Mouse (Mus musculus): ENCODE data around the gene Zic3.

The Zic3 gene

DNA sequence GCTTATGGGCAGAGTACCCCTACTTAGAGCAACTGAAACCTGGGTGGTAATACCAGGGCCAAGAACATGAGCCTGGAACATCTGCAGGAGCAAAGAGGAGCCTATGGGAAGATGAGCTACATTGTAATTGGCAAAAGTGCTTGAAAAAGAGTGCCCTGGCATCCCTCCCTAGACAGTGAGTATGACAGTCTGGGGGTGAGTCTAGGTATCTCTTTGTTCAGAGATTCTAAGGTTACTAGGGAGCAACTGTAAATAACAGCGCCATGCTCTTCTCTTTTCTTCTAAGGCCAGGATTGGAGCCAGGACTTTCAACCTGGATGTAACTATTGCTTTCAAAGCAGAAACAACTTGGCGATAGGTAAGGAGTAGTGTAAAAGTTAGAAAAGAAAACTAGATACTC is at the start of gene Zic3:
Gene Zic3, plus strand, starts transcription at position 301 of the 400 bp plus-strand sequence.
- no peak for DNase-seq (ENCODE audit: low spot score)

DNA sequence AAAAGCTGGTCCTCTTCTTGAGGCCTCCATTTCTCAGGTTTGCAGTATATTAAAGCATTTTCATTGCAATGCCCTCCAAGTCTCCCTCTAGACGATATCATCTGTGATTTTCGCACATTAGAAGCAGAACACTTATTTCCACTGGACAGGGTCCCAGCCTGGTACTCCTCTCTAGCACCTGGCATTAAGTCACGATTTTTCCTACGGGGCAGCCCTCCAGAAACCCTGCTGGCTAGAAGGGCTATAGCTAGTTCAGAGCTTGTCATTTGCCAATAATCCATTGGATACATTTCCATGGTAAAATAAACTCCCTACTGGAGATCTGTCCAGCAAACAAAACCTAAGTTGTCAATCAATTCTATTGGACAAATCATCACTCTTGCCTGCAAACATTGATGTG is 40.1 kb upstream of the Zic3 start:
- no peak for DNase-seq (ENCODE audit: low spot score)

DNA sequence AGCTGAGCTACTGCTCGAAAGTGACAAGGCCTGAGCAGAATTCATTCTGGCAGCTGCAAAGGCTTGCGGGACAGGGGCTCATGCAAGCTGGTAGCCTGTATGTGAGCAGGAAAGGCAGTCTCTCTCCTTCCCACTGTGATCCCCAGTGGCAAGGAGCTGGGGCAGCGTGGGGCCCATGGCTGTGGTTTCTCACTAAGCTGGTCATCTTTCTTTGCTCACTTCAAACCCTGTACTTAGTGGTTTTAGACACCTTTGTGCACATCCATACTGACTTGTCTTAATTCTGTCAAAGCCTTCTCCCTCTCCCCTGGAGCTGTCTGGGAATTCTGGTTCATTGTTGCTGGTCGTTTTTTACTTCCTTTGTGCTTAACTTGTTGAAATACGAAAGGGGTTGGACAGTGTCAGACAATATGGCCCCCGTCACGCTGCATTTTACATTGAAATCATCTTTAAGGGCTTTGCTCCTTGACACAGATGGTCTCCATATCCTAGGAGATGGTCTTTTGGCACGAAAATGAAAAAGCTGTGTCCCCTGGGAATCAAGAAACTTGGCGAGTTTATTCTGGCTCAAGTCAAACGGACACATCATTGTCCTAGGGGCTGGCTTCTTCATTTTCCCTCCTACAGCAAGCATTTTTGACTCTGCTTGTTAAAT is 34.9 kb upstream of the Zic3 start:
- DNase-seq (ENCODE audit: low spot score), result no peak

DNA sequence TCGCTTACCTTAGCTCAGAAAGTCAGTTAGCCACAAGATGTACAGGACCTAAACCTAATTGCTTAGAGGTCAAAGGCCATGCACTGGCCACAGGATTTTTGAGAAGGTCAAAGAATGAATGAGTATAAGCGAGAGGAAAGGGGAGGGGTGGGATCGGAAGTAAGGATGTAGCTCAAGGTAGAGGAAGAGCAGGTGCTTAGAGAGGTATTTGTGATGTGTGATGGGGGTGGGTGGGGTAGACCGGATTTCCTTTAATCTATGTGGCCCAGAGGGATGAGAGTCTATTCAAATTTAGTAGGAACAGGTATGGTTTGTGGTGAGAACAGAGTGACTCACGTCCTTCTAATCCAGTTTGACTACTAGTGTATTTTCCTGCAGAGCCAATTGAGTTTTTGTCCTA is 9.1 kb upstream of the Zic3 start:
- no peak for DNase-seq (ENCODE audit: low spot score)

DNA sequence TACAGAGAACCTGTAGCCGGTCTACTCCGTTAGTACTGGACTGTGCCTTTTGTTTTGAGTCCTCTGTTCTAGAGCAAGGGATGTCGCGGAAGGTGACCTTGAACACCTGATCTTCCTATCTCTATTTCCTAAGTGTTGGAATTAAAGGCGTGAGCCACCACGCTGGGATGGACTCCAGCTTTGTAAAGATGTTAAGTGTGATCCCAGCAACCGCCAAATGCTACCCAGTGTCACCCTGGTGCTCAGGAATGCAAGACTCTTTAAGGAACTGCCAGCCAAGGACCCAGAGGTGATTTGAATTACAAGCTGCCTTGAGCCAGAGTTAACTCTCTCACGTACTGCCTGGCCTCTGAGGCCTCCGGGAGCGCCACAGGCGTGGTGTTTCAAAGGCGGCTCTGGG is 8.4 kb upstream of the Zic3 start:
- no peak for DNase-seq (ENCODE audit: low spot score)

DNA sequence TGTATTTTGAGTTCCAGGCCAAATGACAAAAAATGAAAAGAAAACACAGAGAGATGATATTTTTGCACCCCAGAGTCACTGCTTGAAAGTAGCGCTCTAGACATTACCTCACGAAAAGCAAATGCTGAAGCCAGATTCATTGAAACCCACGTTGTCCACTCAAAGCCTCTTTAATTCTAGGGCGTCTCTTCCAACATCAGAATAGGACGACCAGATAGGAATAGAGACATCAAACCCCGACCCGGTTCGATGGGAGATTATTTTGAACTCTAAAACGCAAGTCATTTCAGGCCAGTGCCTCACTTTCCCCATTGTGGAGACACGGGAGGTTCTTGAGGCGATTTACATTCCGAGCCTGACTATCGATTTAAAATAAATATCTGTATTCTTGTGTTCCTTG is 7.7 kb upstream of the Zic3 start:
- DNase-seq (ENCODE audit: low spot score), result no peak

DNA sequence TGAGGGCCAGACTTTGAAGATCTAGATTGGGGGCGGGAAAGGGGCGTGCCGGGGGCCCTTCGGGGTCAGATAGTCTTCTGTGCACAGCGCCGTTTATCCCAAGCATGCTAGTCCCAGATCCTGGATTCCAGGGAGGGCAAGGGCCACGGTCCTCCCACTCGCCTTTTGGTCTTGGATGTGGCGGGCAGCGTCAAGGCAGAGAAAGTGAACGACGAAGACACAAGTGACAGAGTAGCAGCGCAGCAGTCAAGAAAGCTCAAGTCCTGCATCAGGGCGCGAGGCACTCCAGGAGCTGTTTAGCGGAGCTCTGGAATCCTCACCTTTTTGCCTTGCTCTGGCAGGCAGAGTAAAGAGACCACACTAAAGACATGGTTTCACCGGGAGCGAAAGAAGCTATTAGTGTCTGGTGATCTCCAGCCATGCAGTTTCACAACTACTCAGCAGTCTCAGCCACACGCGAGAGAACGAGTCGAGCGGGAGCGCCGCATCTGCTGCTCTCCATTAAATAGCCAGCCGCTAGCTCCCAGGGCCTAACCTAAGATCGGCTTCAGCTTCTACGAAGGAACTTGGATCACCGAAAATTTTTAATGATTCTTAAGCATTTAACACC is 7.1 kb upstream of the Zic3 start:
- DNase-seq (ENCODE audit: low spot score), result peak; percentile 41

DNA sequence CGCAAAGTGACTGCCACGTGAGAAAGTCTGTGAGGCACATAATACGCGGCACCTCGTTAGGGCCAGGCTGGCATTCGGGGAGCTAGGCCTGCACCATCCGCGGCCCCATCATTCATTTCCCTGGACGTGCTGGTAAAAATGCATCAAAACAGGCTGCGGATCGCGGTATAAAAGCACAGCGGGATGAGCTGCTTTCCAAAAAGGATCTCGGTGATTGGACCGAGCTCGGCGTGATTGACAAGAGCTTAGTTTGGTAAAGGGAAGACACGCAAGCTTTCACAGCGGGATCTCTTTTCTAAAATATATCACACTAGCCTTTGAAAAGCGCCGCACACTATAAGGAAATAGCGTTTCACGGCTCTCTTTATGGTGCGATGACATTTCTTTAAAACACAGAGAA is 3.8 kb upstream of the Zic3 start:
- DNase-seq (ENCODE audit: low spot score), result peak; percentile 31

DNA sequence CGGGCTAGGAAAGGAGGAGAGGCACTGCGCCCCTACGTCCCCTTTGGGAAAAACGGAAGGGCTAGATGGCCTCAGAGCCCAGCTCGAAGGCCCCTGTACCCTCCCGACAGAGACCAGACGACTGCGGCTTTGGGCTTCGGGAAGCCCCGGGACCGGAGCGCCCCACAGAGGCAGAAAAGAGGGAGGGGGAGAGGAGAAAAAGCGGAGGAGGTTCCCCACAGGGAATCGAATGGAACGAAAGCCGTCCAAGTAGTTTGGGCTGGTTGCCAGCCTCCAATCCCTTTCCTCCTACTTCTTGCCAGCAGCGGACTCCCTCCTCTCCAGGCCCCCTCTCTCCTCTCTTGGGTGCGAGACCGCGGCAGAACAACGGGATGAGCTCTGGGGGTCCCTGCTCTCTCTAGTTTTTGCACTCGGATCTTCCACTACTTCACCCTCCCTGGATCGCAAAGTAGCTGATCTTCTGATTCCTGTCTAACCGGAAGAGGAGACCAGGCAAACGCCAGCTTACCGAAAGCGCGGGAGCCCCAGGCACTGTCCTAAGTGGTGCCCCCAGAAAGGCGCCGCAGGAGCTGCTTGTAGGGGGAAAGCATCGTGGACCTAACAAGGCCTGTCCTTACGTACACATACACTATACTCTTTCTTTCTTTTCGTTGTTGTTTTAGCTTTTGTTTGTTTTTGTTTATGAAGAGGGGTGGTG is 3.1 kb upstream of the Zic3 start:
- no peak for DNase-seq (ENCODE audit: low spot score)

DNA sequence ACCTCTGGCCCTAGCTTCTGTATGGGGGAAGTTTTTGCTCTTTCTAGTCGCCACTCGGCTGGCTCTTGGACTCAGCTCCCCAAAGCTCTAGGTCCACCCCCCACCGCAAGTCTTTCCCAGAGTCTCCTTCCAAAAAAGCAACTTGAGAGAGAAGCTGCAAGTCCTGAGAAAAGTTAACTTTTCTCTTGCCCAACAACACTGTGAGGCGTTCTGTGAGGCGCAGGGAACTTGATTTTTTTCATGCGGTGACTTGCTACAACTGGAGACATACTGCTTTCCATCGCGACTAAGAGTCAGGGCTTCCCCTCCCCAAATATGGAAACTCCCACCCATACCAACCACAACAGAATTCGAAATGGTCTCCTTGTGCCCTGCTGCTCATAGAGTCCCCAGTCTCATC is 5.1 kb downstream of the Zic3 start:
- DNase-seq (ENCODE audit: low spot score), result no peak

DNA sequence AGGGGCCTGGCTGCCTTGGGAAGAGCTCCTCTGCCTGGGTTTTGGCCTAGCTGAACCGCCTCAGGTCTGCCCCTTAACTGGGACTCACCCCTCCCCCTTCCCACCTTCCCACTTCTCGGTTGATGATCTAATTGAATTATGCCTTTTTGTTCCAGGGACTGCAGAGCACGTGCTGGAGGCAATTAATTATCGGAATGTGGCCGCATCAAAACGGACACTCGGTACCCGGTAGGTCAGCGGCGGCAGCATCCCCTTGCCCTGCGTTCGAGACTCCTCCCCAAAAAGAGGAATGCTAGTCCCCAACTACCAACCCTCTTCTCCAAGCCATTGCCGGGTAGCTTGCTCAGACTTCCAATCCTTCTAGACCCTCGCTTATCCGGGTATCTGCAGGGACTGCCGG is 5.6 kb downstream of the Zic3 start:
- DNase-seq (ENCODE audit: low spot score), result peak; percentile 33

DNA sequence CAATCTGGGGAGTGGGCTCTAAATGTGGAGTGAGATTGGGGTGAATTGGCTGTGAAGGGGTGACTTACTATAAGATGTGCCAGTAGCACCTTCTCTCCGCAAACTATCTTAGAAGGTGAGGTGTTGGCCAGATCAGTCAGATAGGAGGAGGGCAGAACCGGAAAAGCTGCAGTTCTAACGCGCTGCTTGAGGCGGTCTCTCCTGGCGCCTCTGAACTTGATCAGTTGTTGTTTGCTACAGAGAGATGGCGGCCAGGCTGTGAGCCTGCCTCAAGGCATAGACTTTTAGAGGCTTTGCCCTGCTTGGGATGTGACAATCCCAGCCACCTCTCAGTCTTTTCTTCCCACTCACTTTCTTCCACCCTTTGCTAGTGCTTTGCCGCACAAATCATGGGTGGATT is 6.4 kb downstream of the Zic3 start:
- DNase-seq (ENCODE audit: low spot score), result no peak

DNA sequence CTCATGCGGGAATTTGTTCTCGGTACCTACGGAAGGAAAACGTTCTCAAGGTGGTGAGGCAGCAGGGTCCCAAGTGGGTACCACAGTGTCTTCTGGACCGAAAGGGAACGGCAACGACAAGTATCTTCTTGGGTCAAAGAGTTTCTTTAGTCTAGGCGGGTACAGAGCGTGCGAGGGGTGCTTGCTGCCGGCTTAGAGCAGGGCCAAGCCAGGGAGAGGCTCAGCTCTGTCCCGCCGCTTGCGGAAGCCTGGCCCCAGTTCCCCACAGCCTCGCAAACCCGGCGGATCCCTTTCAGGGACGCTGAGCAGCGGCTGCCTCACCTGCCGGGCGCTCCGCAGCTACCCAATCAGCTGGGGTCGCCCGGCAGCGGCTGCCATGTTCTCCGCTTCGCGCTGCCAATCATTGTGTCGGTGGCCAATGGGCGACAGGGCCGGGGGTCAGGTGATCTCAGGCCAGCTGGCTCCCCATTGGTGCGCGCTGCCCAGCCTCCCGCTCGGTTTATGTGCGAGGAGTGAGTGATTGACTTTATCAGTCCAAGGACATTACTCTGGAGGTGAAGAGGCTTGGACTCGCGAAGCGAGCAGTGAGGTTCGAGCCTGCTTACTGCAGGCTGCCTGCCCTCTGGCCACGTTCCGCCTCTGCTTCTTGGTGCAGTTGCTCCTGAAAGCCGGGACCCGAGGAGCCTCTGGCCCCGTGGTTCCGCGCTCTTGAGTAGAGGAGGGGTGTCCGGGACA is 7.8 kb downstream of the Zic3 start:
- peak; percentile 86 for DNase-seq (ENCODE audit: low spot score)

DNA sequence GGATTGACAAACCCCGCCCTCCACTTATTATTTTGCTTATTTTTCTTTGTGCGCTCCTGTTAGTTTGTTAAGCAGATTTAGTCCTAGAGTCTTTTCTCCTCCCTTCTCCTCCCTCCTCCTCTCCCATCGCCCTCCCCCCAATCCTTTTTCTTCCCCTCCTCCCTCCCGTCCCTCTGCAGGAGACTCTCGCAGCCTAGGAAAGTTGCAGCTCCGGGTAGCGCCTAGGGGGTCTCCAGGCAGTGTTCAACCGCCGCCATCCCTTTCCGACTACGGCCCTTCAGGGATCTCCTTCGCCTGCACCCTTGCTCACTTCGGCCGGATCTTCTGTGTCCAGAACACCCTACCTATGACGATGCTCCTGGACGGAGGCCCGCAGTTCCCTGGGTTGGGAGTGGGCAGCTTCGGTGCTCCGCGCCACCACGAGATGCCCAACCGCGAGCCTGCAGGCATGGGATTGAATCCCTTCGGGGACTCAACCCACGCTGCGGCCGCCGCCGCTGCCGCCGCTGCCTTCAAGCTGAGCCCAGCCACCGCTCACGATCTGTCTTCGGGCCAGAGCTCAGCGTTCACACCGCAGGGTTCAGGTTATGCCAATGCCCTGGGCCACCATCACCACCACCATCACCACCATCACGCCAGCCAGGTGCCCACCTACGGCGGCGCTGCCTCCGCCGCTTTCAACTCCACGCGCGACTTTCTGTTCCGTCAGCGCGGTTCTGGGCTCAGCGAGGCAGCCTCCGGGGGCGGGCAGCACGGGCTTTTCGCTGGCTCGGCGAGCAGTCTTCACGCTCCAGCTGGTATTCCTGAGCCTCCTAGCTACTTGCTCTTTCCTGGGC is 8.6 kb downstream of the Zic3 start:
- peak; percentile 30 for DNase-seq (ENCODE audit: low spot score)

DNA sequence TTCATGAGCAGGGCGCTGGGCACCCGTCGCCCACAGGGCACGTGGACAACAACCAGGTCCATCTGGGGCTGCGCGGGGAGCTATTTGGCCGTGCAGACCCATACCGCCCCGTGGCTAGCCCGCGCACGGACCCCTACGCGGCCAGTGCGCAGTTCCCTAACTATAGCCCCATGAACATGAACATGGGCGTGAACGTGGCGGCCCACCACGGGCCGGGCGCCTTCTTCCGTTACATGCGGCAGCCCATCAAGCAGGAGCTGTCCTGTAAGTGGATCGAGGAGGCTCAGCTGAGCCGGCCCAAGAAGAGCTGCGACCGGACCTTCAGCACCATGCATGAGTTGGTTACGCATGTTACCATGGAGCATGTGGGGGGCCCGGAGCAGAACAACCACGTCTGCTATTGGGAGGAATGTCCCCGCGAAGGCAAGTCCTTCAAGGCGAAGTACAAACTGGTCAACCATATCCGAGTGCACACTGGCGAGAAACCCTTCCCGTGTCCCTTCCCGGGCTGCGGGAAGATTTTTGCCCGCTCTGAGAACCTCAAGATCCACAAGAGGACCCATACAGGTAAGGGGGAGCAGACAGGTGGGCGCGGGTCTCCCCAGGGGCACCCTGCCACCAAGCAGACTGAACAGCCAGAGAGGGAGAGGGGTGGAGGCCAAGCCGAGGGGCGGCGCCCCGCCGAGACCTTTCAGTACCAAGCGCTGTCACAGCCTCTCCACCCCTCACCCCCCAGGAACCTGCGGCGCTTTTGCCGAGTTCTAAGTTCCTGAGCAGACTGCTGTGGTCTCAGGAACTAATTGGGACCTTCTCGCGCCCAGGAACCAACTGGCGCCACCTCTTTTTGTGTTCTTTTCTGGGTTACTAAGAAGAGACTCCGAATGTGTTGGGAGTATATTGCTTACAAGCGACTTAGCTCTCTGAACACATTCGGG is 9.4 kb downstream of the Zic3 start:
- peak; percentile 57 for DNase-seq (ENCODE audit: low spot score)

DNA sequence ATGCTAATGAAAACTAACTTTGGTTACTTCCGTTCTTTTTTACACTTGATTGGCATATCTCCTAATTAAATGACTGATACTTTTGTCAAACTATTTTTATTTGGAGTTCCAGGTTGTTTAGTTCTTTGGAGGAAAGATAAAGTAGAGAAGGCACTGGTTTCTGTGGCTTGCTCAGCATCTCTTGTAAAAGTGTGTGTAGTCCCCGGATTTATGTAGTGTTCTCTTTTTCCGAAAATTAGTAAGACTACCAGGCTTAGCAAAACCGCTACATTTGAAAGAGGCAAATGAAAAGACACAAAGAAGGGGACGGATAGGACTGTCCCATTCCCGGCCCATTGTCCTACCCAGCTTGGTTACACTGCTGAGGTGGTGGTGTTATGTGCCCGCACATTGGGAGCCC is 10.1 kb downstream of the Zic3 start:
- no peak for DNase-seq (ENCODE audit: low spot score)

DNA sequence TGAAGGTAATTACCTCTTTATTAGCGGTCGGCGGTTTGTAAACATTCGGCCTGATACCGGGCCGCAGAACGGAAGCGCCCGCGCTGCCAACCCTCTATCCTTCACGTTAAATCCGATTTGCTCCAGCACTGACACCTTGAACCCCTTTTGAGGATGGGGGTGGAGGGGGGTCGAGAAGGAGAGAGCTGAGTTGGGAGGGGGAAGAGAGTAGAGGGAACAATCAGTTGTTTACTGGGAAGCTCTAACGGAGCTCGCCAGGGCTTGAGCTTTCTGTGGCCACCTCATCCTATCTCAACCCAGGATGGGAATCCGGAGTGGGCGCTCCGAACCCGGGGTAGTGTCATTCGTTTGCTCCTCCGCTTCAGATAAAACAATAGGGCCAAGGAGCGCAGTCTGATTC is 11.0 kb downstream of the Zic3 start:
- no peak for DNase-seq (ENCODE audit: low spot score)

DNA sequence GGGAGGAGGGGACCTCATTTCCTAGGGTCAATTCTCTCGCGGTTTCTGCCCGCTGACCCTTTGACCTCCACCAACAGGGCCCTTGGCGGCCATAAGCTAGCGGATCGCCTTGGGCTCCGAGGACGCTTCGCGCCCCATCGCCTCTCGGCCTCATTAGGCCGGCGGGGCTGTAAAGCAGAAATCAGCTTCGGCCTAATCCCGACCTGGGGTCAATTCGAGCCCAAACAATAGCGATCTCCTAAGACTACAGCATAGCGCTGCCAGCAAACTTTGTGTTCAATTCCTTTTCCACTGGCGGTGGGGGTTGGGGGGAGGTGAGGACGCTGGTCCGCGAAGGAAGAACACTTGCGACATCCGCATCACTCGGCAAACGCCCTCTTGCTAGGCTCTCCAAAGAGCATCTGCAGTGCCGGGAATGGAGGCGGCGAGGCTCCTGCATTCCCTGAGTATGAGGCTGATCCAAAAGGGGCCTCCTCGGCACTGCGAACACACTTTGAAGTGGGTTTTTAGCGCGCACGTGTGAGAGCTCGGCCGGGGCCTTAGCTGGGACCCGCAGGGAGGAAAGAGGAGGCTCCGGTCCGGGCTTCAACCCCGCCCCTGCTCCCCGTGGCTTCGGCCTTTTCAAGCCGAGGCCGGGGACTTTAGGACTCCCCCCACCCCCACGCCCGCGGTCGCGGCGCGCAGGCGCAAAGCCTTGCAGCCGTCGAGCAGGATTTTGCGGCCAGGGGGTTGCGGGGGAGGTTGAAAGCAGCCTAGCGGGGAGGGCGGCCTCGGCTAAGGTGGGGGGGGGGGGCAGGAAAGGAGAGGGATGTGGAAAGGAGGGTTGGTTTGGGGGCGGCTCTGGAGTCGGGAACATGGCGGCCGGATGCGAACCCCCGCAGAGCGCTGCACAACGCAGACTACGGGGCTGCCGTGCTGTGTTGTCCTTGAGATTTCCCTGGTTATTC is 15.8 kb downstream of the Zic3 start:
- peak; percentile 69 for DNase-seq (ENCODE audit: low spot score)

DNA sequence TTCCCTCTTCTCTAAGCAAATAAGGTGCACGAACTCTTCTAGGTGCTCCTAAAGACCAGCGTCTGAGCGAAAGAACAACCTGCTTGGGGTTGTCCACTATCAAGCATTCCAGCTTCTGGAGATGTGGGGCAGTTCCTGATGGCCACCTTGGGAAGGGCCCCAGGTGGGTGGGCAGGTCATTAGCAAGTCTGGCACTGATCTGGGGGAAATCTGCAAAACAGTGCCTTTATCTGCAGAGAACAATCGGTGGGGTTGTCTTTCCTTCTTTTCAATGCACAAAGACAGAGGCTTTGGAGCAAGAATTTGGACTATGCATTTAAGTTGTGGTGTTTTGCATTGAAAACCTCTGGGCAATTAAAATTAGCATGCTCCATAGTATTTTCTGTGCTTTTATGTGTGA is 17.2 kb downstream of the Zic3 start:
- DNase-seq (ENCODE audit: low spot score), result no peak

DNA sequence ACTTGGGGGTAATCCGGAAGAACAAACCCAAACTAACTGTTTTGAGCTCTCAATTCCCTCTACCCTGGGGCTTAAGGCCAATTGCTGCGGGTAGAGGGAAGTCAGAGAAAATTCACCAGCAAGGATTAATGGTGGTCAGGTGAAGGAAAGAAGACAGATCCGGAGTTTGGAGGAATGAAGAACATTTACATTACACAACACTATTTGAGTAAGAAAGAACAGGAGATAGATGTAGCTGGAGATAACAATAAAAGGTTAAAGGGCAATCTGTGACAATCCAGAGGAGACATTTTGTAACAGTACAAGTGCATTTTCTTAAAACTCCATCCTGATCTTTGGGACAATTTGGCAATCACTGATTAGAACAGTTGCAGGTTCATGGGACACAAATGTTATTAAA is 19.4 kb downstream of the Zic3 start:
- DNase-seq (ENCODE audit: low spot score), result no peak
